Mouse (Mus musculus) spleen, postnatal 4 days (tissue): ENCODE data around the gene Ssbp3.

Experiments used
- DNase-seq, 2 experiments: peaks; one replicate each; pipeline ENCODE4 v3.0.0; 2022; ENCODE audit warnings: low spot score in 2 of 2

The Ssbp3 gene

GRCm38 (mm10) chr4:106985899-106986832, 75.7 kb downstream of the Ssbp3 start:
- no peak for DNase-seq

GRCm38 (mm10) chr4:106987725-106988364, 77.3 kb downstream of the Ssbp3 start:
- DNase-seq = peak; percentile 77 to 89

- no peak for DNase-seq
Observed at GRCm38 (mm10) chr4:106988886-106989225, 78.4 kb downstream of the Ssbp3 start.

- no peak for DNase-seq
Observed at GRCm38 (mm10) chr4:106989226-106989983, 78.9 kb downstream of the Ssbp3 start.

GRCm38 (mm10) chr4:106993053-106993452, 82.6 kb downstream of the Ssbp3 start:
- DNase-seq = no peak

- DNase-seq = no peak
Observed at GRCm38 (mm10) chr4:106994252-106994651, 83.8 kb downstream of the Ssbp3 start.

GRCm38 (mm10) chr4:106995069-106995468, 84.6 kb downstream of the Ssbp3 start:
- no peak for DNase-seq

- no peak for DNase-seq
Observed at GRCm38 (mm10) chr4:106995513-106995912, 85.0 kb downstream of the Ssbp3 start.

GRCm38 (mm10) chr4:106996305-106997076, 86.0 kb downstream of the Ssbp3 start:
- DNase-seq = no peak

- no peak for DNase-seq
Observed at GRCm38 (mm10) chr4:107001259-107001810, 90.8 kb downstream of the Ssbp3 start.

GRCm38 (mm10) chr4:107001916-107002488, 91.5 kb downstream of the Ssbp3 start:
- no peak for DNase-seq

GRCm38 (mm10) chr4:107002517-107003165, 92.1 kb downstream of the Ssbp3 start:
- no peak for DNase-seq

- DNase-seq = no peak
Observed at GRCm38 (mm10) chr4:107003199-107003598, 92.7 kb downstream of the Ssbp3 start.

- DNase-seq = no peak
Observed at GRCm38 (mm10) chr4:107003786-107004185, 93.3 kb downstream of the Ssbp3 start.

- DNase-seq = no peak
Observed at GRCm38 (mm10) chr4:107004346-107004745, 93.8 kb downstream of the Ssbp3 start.

GRCm38 (mm10) chr4:107005166-107005565, 94.7 kb downstream of the Ssbp3 start:
- no peak for DNase-seq

- DNase-seq = no peak
Observed at GRCm38 (mm10) chr4:107006229-107006628, 95.7 kb downstream of the Ssbp3 start.

- no peak for DNase-seq
Observed at GRCm38 (mm10) chr4:107006807-107007206, 96.3 kb downstream of the Ssbp3 start.

GRCm38 (mm10) chr4:107007359-107007758, 96.9 kb downstream of the Ssbp3 start:
- no peak for DNase-seq

- no peak for DNase-seq
Observed at GRCm38 (mm10) chr4:107008161-107008560, 97.7 kb downstream of the Ssbp3 start.
